Comparison of ENCODE assay signal across 9 mouse cellular contexts in the genomic region with DNA sequence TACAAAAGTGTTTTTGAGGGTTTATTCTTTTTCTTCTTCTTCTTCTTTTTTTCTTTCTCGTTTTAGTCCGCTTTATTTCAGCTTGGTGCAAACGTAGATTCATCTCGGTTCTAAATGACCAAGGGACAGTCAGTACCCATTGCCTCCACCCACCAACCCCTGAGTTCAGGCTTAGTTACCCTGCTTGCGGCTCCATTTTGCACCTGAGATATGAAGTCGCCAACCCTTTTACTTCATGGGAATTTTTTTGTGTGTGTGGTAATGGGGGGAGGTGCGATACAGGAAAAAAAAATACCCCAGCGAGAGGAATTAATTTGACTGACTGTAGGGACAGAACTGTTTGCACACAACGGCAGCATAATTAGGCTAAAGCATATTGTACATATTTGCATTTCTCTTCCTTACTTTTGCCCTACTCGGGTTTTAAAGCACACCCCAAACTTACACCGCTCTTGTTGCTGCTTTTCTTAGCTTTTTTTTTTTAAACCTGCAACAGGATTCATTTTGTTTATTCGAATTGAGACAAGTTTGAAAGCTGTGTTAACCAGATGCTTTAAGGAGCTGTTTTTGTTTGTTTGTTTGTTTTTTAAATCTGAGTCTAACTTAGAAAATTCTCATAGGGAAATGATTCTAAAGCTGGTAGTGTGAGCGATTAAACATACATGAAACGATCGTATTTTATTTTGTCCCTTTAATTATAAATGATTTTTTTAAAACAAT. TPM values are rescaled to one million over a fixed set of nuclear protein-coding genes. Genes with fewer than 3 reads are reported as not detected.
A peak's percentile ranks its signal among the peaks of the same experiment; 100 is the strongest.
DNase-seq lines count a peak whose midpoint lies in the region; ATAC-seq lines count a peak whose summit lies in the region.
"Had no signal": no experiment of that assay in that cellular context is flagged by ENCODE, and none has a peak within 500 bp of the region (broad histone marks: within the 10 kb centered on the region; RNA-seq: fewer than 3 reads in every experiment).

No protein-coding gene starts in this region.

- intact Hi-C loops in gastrocnemius, postnatal 36 days (cut with DNase I), result loop anchor here (10.0 kb wide), 1 partner anchor 252 kb away; no protein-coding TSS in a partner anchor

- no peaks in the 10 kb centered on the region for H3K36me3 ChIP-seq in forebrain, embryonic 11.5 days (ENCODE audit: control insufficient read depth, insufficient read depth, low read length)
- no peaks in the 10 kb centered on the region for H3K36me3 ChIP-seq in forebrain, embryonic 13.5 days (ENCODE audit: poor library complexity, severe bottlenecking)
- no peaks in the 10 kb centered on the region for H3K36me3 ChIP-seq in lung, embryonic 15.5 days
- peaks cover 12% of the 10 kb centered on the region for H3K36me3 ChIP-seq in midbrain, embryonic 12.5 days

- WGBS in forebrain, embryonic 11.5 days, result 2% methylated on average over 15 of the region's 15 CpGs
- 2% methylated on average over 15 of the region's 15 CpGs for WGBS in forebrain, embryonic 13.5 days
- WGBS in lung, embryonic 15.5 days, result 3% methylated on average over 15 of the region's 15 CpGs
- 2% methylated on average over 15 of the region's 15 CpGs for WGBS in midbrain, embryonic 12.5 days

- peaks cover 89% of the 10 kb centered on the region for H3K27me3 ChIP-seq in forebrain, embryonic 11.5 days (ENCODE audit: control insufficient read depth, insufficient read depth, low read length)
- H3K27me3 ChIP-seq in forebrain, embryonic 13.5 days, result peaks cover 96% of the 10 kb centered on the region
- H3K27me3 ChIP-seq in lung, embryonic 15.5 days, result peaks cover 91% of the 10 kb centered on the region
- peaks cover 36% of the 10 kb centered on the region for H3K27me3 ChIP-seq in midbrain, embryonic 12.5 days

- H3K4me2 ChIP-seq in forebrain, embryonic 11.5 days (ENCODE audit: low read depth, low read length, severe bottlenecking), result peak overlapping the region; percentile 31; the same call in 1 of the 2 replicates
- no peak overlapping the region for H3K4me2 ChIP-seq in forebrain, embryonic 13.5 days
- H3K4me2 ChIP-seq in lung, embryonic 15.5 days, result peak overlapping the region; percentile 49
- peak overlapping the region; percentile 69 for H3K4me2 ChIP-seq in midbrain, embryonic 12.5 days (replicated peaks)

- H3K9me3 ChIP-seq in forebrain, embryonic 11.5 days (ENCODE audit: control insufficient read depth, low read length), result no peaks in the 10 kb centered on the region
- H3K9me3 ChIP-seq in forebrain, embryonic 13.5 days (replicated peaks), result no peaks in the 10 kb centered on the region
- no peaks in the 10 kb centered on the region for H3K9me3 ChIP-seq in lung, embryonic 15.5 days
- H3K9me3 ChIP-seq in midbrain, embryonic 12.5 days, result no peaks in the 10 kb centered on the region

- no peak for DNase-seq in forebrain, embryonic 11.5 days (ENCODE audit: low spot score)
- no peak for DNase-seq in lung, postnatal 36 days
- no peak for DNase-seq in T-cell, adult 2 months (ENCODE audit: low spot score)
- no peak for DNase-seq in gastrocnemius, postnatal 36 days
- no peak for DNase-seq in left cerebral cortex, adult 8-10 months (ENCODE audit: low spot score in 2 of 2)

- H3K9ac ChIP-seq in forebrain, embryonic 11.5 days (ENCODE audit: low read length), result no peak overlapping the region
- no peak overlapping the region for H3K9ac ChIP-seq in forebrain, embryonic 13.5 days
- peak overlapping the region; percentile 39; the same call in 1 of the 2 replicates for H3K9ac ChIP-seq in lung, embryonic 15.5 days
- peak overlapping the region; percentile 80 for H3K9ac ChIP-seq in midbrain, embryonic 12.5 days (replicated peaks)

- ATAC-seq in forebrain, embryonic 11.5 days (replicated peaks; ENCODE audit: low FRiP score), result no peak
- no peak for ATAC-seq in forebrain, embryonic 13.5 days
- no peak for ATAC-seq in lung, embryonic 15.5 days (ENCODE audit: borderline replicate concordance, extremely low read depth, low FRiP score, low TSS enrichment)
- ATAC-seq in midbrain, embryonic 12.5 days (ENCODE audit: low FRiP score, low read depth), result no peak

- H3K27ac ChIP-seq in forebrain, embryonic 11.5 days (ENCODE audit: low read depth, low read length), result no peak overlapping the region
- H3K27ac ChIP-seq in forebrain, embryonic 13.5 days, result no peak overlapping the region
- peak overlapping the region; percentile 73 for H3K27ac ChIP-seq in lung, embryonic 15.5 days
- H3K27ac ChIP-seq in midbrain, embryonic 12.5 days (replicated peaks), result peak overlapping the region; percentile 87

- H3K4me3 ChIP-seq in forebrain, embryonic 11.5 days (ENCODE audit: low read depth, low read length), result no peak overlapping the region; the same call in 1 of the 2 replicates
- no peak overlapping the region for H3K4me3 ChIP-seq in forebrain, embryonic 13.5 days
- H3K4me3 ChIP-seq in lung, embryonic 15.5 days, result peak overlapping the region; percentile 34
- peak overlapping the region; percentile 45 for H3K4me3 ChIP-seq in midbrain, embryonic 12.5 days

- H3K4me1 ChIP-seq in forebrain, embryonic 11.5 days (replicated peaks; ENCODE audit: control insufficient read depth, insufficient read depth, low read length), result peaks cover 33% of the 10 kb centered on the region
- H3K4me1 ChIP-seq in forebrain, embryonic 13.5 days, result peaks cover 52% of the 10 kb centered on the region
- peaks cover 31% of the 10 kb centered on the region for H3K4me1 ChIP-seq in lung, embryonic 15.5 days
- peaks cover 57% of the 10 kb centered on the region for H3K4me1 ChIP-seq in midbrain, embryonic 12.5 days

RNA-seq across cellular contexts. Expression of a gene that starts 5.1 kb away (rescaled TPM):
- polyA plus RNA-seq in forebrain, embryonic 11.5 days (2014; fragmentation: Nextera tagmentation; extraction: Ambion mirVana), result 9.0 and 9.5 TPM in 2 replicates
- 1.3 and 2.4 TPM in 2 replicates for polyA plus RNA-seq in forebrain, embryonic 13.5 days (2015; fragmentation: Nextera tagmentation; extraction: Ambion mirVana)
- 19.8 and 20.4 TPM in 2 replicates for polyA plus RNA-seq in lung, embryonic 15.5 days (2015; fragmentation: Nextera tagmentation; extraction: Ambion mirVana)
- 56.5 and 58.1 TPM in 2 replicates for polyA plus RNA-seq in midbrain, embryonic 12.5 days (2016; fragmentation: Nextera tagmentation; extraction: Ambion mirVana)
- total RNA-seq in gastrocnemius, postnatal 36 days (2021), result not detected
- total RNA-seq in left cerebral cortex, adult 8-10 months (2022), result under 1 TPM in 3 of 4 experiments, not detected in 1; 0.30 to 0.35 (median 0.30) TPM
- polyA plus RNA-seq: liver, embryonic 16.5 days had no signal

Comparison
In these comparisons a context has a peak if more than half of its experiments do, and no peak if none do; other contexts are left out.
1. H3K27ac ChIP-seq: peak in lung, embryonic 15.5 days (single experiment) and midbrain, embryonic 12.5 days (single experiment); none in forebrain, embryonic 11.5 days (single experiment) and forebrain, embryonic 13.5 days (single experiment).
2. H3K4me3 ChIP-seq: peak in lung, embryonic 15.5 days (single experiment) and midbrain, embryonic 12.5 days (single experiment); none in forebrain, embryonic 11.5 days (single experiment) and forebrain, embryonic 13.5 days (single experiment).
3. H3K9ac ChIP-seq: peak in lung, embryonic 15.5 days (single experiment) and midbrain, embryonic 12.5 days (single experiment); none in forebrain, embryonic 11.5 days (single experiment) and forebrain, embryonic 13.5 days (single experiment).